Mouse (Mus musculus): ENCODE measurements at regions not wholly inside any gene's neighbourhood (a gene's known extent, or its start where the extent isn't known, plus 50 kb on each side); places are given as distances from the start of the nearest gene placed in this dataset.

- DNase-seq = no peak
These were observed 215.9 kb downstream of the Samd5 start for GRCm38 (mm10) chr10:9459145-9459544.

DNA sequence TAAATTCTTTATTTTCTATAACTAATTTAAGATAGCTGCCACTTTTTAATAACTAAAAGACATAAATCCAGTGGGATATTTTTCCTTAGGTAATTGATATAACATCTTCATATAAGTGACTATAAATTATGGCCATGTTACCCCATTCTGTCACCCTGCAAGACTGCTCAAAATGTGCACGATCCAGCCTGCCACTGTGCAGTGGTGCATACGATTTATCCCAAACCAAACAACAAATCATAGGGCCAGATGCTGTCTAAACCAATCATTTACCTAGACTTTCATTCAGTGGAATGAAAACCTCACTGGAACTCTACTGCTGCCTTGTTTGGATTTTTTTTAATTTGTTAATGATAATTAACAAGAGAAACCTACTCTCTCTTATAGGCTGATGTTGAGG is 216.5 kb downstream of the Samd5 start:
- DNase-seq = no peak

DNA sequence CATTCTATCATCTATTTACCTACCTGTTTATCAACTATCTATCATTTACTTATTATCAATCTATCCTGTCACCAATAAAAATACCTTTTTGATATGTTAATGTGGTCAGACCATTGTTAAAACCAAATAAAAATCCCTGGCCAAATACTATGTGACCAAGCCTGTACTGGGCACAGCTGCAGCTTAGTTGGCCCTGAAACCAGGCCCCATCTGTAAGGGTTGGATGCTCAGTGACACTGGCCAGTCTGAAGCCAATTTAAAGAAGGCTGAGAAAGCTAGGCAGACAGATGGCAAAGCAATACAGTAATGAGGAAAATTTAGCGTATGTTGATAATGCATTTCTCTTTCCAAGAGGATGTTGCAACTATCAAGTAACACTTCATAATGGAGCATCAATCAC is 217.8 kb downstream of the Samd5 start:
- DNase-seq = no peak

DNA sequence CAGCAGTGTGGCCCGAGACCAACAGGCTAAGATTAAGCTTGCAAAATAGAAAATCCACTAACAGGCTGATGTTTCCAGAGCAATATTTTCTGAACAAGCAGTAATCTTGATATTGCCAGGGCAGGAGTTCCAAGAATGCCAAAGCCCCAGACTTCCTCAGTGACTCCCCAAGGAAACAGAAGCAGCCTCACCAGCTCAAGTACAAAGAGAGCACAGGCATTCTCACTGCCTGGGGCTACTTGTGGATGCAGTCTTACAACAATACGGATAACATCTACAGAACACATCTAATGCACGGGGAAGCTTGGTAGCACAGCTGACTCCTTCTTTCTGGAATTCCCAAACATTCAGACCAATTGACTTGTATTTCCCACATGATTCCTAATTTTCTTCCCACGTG is 235.9 kb downstream of the Samd5 start:
- no peak for DNase-seq

DNA sequence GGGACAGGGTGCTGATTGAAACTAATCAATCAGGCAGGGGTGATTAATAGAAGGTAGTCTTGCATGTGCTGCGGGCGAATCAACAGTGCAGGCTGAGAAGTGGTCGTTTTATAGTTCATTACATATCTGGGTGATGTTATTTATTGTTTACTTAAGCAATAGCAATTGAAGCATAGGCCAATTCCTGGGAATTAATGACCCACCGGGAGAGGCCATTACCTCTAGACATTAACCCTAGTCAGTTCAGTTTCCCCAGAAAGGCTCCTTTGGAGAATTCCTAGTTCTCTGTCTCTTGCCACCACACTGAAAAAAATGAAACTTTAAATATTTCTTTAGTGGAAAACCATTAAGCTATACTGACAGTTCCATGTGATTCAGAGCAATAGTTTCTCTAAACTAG is 236.6 kb downstream of the Samd5 start:
- no peak for DNase-seq

DNA sequence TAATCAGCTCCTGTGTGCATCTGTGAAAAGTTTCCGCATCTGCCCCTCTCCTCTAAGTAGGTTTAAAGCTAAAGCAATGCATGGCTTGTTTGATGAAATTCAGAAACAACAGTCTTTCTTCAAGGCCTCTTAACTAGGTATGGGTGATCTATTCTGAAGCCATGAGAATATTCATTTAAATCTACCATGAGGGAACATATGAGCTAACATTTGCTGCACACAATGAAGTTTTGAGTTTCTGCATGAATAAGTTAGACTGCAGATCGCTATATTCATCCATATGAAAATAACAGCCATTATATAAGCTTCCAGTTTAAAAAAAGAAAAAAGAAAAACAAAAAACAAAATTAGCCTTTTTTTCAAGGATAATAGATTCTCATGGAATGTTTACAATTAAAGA is 245.9 kb downstream of the Samd5 start:
- DNase-seq = no peak

DNA sequence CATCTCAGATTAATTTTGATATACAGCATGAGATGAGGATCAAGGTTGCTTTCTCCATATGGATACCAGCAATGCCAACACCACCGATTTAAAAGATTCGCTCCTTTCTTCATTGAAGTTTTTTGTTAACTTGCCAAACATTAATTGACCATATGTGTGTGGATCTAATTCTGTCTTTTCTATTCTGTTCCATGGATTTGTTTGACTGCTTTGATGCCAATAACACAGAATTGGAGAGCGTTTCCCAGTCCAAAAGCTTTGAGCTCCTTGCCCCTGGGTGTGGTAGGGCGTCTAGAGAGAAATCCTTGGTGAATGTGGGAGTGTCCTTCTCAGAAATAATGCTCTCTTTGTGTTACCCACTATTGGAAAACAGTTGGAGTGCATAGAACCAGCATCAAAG is 254.3 kb downstream of the Samd5 start:
- DNase-seq = no peak

- no peak for DNase-seq
These were observed 258.3 kb downstream of the Samd5 start for GRCm38 (mm10) chr10:9416685-9417084.

- DNase-seq = no peak
These were observed 268.9 kb downstream of the Samd5 start for GRCm38 (mm10) chr10:9406101-9406500.

DNA sequence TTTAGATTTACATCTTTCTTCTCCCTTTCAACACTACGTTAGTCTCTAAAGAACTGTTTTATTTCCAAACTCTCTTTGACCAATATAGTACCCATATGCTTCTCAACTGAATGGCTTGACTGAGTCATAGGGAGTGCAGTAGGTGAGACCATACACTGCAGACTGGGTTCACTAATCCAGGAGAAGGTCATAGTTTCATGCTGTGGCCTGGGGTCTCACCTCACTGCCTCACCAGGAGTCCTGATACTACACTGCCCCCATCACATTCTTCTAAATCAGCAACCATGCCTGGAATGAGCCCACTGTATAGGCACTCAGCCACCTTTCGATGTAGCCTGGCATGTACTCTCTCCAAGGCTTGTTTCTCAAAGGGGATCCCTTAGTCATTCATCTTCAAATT is 269.6 kb downstream of the Samd5 start:
- no peak for DNase-seq

DNA sequence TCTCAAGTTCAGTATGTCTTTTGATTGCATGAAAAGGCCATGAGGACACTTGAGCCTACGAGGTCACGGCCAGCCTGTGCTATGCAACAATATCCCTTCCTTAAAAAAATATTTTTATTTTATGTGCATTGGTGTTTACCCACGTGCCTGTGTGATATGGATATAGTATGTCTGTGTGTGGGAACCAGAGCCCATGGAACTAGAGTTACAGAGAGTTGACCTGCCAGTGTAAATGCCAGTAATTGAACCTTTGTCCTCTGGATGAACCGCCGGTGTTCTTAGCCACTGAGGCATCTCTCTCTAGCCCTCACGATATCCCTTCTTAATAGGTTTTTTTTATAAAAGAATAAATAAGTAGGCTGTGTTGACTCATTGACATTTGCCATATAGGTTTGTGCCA is 270.0 kb downstream of the Samd5 start:
- no peak for DNase-seq

DNA sequence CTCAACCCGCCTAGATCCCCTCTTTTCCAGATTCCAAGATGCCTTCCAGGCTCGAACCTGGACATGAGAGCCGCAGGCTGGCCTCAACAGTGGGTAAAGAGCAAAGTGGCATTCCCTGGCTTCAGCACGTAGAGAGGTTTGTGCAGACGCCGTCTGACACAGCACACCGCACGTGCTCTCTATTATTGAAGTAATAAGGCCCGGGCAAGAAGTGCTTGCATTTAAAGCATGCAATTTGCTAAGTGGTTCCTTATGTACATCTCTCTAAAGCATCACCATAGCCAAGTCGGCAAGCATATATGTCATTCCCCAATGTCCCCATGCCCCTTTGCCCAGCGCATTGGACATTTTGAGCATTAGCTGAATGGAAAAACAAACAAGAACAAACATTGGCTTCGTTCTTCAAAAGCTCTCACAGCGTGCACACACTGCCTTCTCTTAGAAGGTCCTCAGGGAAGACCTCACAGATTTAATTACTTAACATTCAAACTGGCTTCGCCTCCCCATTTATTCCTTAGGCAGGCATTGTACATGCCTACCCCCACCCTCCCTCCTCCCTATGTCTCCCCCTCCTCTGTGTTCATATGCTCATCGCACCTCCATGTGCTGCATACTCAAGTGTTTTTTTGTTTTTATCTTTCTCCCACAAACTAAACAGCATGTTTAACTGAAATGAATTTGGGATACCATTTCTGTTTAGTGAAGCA is 273.9 kb downstream of the Samd5 start:
- DNase-seq = no peak

DNA sequence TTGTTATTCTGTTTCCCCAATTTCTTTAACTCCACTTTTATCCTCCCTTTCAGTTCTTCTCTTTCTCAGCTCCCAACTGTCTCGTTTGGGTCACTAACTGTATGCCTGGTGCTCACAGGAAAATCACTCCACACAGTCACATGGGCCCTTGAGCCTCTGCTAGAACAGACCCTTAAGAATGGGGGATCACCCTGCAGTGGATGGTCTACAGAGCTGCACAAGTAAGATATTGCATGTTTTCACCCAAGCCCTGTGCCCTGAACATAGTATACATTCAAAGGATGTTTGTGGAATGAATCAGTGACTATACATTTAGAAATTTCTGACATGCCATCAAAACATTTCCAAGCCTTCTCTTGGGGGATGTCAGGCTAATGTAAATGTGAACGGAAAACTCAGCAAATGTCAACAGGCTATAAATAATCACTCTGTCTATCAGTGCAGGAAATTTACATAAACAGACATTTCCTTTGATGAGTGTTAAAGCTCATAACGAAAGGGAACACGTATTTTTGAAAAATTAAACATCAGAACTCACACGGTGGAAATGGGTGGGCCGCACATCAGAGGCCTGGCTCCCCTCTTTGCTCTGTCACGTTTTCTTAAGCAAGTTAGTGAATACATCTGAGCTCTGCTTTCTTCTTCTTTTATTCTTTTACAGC is 297.4 kb downstream of the Samd5 start:
- DNase-seq = no peak

DNA sequence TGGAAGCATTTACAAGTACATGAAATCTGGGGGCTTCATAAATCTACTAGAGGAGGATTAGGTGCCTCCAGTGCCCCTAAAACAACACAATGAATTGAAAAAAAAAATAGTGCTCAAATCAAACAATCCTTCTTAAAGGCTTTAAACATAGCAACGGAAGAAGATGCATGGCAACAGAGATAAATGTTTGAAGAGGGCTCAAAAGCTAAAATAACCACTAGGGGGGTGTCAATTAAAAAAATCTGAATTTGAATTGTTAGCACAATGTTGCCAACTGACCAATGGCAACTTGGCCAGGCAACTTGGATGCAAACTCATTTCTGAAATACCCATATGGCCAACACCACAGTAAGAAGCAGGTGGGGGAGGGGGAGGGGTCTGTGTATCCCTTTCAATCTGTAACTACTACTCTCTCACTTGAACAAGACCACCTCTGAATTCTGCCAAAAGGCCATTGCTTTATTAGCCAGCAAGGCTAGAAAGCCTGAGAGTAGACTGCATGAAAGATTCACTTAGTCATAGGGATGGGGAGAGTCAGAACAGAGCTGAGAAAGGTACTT is 312.6 kb downstream of the Samd5 start:
- DNase-seq = no peak

DNA sequence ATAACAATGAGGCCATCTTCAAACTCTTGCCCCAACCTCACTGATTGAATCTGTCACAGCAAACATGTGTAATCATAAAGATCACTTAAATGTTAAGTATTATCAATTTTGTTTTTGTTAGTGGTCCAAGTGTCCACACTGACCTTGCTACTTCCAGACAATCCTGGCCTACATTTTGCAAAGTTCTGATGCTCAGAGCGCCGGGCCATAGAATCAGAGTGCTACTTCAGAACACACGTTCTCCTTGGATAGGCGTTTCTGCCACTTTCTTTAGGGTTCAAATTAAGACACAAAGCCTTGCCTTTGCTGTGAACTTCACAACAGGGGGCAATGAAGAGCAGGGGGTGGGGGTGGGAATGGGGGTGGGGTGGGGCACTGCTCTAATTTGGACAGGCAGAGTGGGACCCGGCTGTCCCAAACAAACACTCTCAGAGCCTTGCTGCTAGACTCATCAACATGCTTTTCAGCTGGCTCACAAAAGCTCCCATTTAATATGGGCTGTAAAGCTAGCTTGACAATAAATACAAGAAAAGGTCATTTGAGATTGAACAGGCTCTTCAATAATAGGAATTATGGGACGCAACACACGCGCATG is 336.7 kb downstream of the Samd5 start:
- no peak for DNase-seq

- DNase-seq = no peak
These were observed 340.7 kb downstream of the Samd5 start for GRCm38 (mm10) chr10:9334245-9334845.

DNA sequence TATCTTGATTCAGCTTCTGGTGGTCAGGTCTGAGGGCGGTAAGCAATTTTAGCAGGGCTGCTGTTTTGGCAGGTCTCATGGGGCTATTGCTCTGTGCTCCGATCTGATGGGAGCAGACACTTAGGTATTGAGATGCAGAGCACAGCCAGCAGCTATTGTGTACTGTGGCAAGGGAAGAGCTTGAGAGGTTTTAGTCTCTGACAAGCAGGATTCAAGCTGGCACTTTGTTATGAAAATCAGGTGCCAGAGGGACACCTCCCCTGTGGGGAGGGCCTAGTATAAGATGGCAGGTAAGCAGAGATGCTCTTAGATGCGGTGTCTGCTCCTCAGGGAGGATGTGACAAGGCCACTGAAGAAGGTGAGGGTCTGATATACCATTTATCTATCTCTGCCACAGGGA is 343.3 kb downstream of the Samd5 start:
- DNase-seq = no peak

GRCm38 (mm10) chr10:9328324-9328723 is 346.7 kb downstream of the Samd5 start:
- no peak for DNase-seq

- DNase-seq = peak; percentile 21 to 47
These were observed 347.1 kb downstream of the Samd5 start for GRCm38 (mm10) chr10:9327881-9328280.

DNA sequence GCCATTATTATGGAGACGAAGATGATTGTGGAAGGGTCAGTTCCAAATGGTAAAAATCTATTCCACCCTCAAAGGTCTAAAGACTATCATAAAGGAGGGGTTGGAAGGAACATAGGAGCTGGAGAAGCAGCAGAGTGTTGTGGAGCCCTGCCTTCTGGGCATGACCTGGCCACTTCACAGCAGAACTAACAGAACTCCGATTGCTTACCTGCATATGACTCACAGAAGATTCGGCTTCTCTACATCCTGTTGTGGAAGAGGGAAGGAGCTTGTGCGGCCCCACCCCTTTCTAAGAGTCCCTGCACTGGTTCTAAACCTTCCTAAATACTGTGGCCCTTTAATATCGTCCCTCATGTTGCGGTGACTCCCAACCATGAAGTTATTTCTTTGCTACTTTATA is 362.7 kb downstream of the Samd5 start:
- no peak for DNase-seq

GRCm38 (mm10) chr10:9310346-9310745 is 364.7 kb downstream of the Samd5 start:
- DNase-seq = no peak

- no peak for DNase-seq
These were observed 379.0 kb downstream of the Samd5 start for GRCm38 (mm10) chr10:9296055-9296454.

DNA sequence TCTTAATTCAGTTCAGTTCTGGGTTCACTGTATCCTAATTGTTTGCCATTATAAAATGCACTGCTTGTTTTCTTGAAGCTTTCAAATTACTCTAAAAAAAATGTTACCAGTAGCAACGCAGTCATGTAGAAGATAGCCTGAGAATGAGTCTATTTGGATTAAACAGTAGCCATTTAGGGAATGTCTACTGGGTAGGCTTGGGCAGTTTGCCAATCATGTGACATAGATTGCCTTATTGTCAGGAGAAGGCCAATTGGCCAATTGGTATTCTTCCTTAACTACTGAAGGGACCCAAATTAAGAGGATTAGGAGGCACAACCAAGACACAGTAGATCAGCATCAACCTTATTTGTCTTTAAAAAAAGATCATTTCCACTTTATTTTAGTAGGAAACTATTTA is 379.7 kb downstream of the Samd5 start:
- DNase-seq = no peak
